Mouse (Mus musculus): ENCODE data around the gene Wnk1. TPM values are rescaled to one million over a fixed set of nuclear protein-coding genes. Genes with fewer than 3 reads are reported as not detected.

The Wnk1 gene
- polyA plus RNA-seq, 1 experiment from 2014 or later = 31.2 TPM

GRCm38 (mm10) chr6:120045406-120045805 is 6.9 kb upstream of the Wnk1 start:
- H3K9me3 ChIP-seq (ENCODE audit: control insufficient read depth, low read length) = no peaks in the 10 kb centered on the region
- 50% methylated on average over 4 of the region's 4 CpGs for WGBS

GRCm38 (mm10) chr6:120042632-120043220 is 4.3 kb upstream of the Wnk1 start:
- Histone ChIP-seq H3K9me3 (ENCODE audit: control insufficient read depth, low read length) (no peaks in the 10 kb centered on the region), H3K9ac (ENCODE audit: low read length) (no peak overlapping the region), H3K4me2 (replicated peaks; ENCODE audit: low read depth) (no peak overlapping the region), H3K4me1 (replicated peaks; ENCODE audit: control insufficient read depth, insufficient read depth) (no peaks in the 10 kb centered on the region), H3K4me3 (ENCODE audit: low read depth, low read length) (no peak overlapping the region), H3K36me3 (ENCODE audit: control insufficient read depth, insufficient read depth, low read length) (no peaks in the 10 kb centered on the region), H3K27ac (replicated peaks) (no peak overlapping the region), H3K27me3 (ENCODE audit: control insufficient read depth, insufficient read depth, low read length) (no peaks in the 10 kb centered on the region)
- DNase-seq (ENCODE audit: low spot score) (no peak), ATAC-seq (ENCODE audit: low FRiP score, low TSS enrichment) (no peak)
- 63% methylated on average over 1 of the region's 1 CpGs for WGBS
- TF ChIP-seq EP300 (optimal IDR thresholded peaks at IDR 0.05) = no peak
- TF ChIP-seq CTCF (IDR thresholded peaks at IDR 0.05; ENCODE audit: low read depth) = no peak

More at GRCm38 (mm10) chr6:120045406-120045805, 6.9 kb upstream of the Wnk1 start:
- H3K36me3 ChIP-seq (ENCODE audit: control insufficient read depth, insufficient read depth, low read length) = no peaks in the 10 kb centered on the region
- no peak overlapping the region for H3K4me2 ChIP-seq (replicated peaks; ENCODE audit: low read depth)
- H3K9ac ChIP-seq (ENCODE audit: low read length) = no peak overlapping the region
- no peak overlapping the region for H3K27ac ChIP-seq (replicated peaks)
- H3K4me3 ChIP-seq (ENCODE audit: low read depth, low read length) = no peak overlapping the region
- H3K4me1 ChIP-seq (replicated peaks; ENCODE audit: control insufficient read depth, insufficient read depth) = no peaks in the 10 kb centered on the region
- ATAC-seq (ENCODE audit: low FRiP score, low TSS enrichment) (no peak), DNase-seq (ENCODE audit: low spot score) (no peak)
- TF ChIP-seq EP300 (optimal IDR thresholded peaks at IDR 0.05) (no peak), CTCF (IDR thresholded peaks at IDR 0.05; ENCODE audit: low read depth) (no peak)
- no peaks in the 10 kb centered on the region for H3K27me3 ChIP-seq (ENCODE audit: control insufficient read depth, insufficient read depth, low read length)

- no peak overlapping the region for H3K4me3 ChIP-seq (ENCODE audit: low read depth, low read length)
- peaks cover 5% of the 10 kb centered on the region; the same call in 1 of the 2 replicates for H3K4me1 ChIP-seq (replicated peaks; ENCODE audit: control insufficient read depth, insufficient read depth)
- no peak overlapping the region for H3K27ac ChIP-seq (replicated peaks)
- no peak for TF ChIP-seq CTCF (IDR thresholded peaks at IDR 0.05; ENCODE audit: low read depth)
- no peak for TF ChIP-seq EP300 (optimal IDR thresholded peaks at IDR 0.05)
- H3K9me3 ChIP-seq (ENCODE audit: control insufficient read depth, low read length) = no peaks in the 10 kb centered on the region
- H3K4me2 ChIP-seq (replicated peaks; ENCODE audit: low read depth) = no peak overlapping the region
- no peaks in the 10 kb centered on the region for H3K36me3 ChIP-seq (ENCODE audit: control insufficient read depth, insufficient read depth, low read length)
- no peaks in the 10 kb centered on the region for H3K27me3 ChIP-seq (ENCODE audit: control insufficient read depth, insufficient read depth, low read length)
- no peak overlapping the region for H3K9ac ChIP-seq (ENCODE audit: low read length)
- 91% methylated on average over 4 of the region's 4 CpGs for WGBS
- no peak for ATAC-seq (ENCODE audit: low FRiP score, low TSS enrichment)
- no peak for DNase-seq (ENCODE audit: low spot score)
These were observed 2.0 kb upstream of the Wnk1 start for GRCm38 (mm10) chr6:120040557-120040857.

- H3K4me3 ChIP-seq (ENCODE audit: low read depth, low read length) = peak overlapping the region; percentile 85
- peak overlapping the region; percentile 74 for H3K4me2 ChIP-seq (replicated peaks; ENCODE audit: low read depth)
- no peaks in the 10 kb centered on the region for H3K9me3 ChIP-seq (ENCODE audit: control insufficient read depth, low read length)
- H3K27ac ChIP-seq (replicated peaks) = no peak overlapping the region
- H3K27me3 ChIP-seq (ENCODE audit: control insufficient read depth, insufficient read depth, low read length) = no peaks in the 10 kb centered on the region
- WGBS = 1% methylated on average over 24 of the region's 24 CpGs
- no peak for ATAC-seq (ENCODE audit: low FRiP score, low TSS enrichment)
- no peaks in the 10 kb centered on the region for H3K36me3 ChIP-seq (ENCODE audit: control insufficient read depth, insufficient read depth, low read length)
- no peak overlapping the region for H3K9ac ChIP-seq (ENCODE audit: low read length)
- H3K4me1 ChIP-seq (replicated peaks; ENCODE audit: control insufficient read depth, insufficient read depth) = peaks cover 5% of the 10 kb centered on the region; the same call in 1 of the 2 replicates
- TF ChIP-seq CTCF (IDR thresholded peaks at IDR 0.05; ENCODE audit: low read depth) (peak; percentile 81), EP300 (optimal IDR thresholded peaks at IDR 0.05) (no peak)
- peak; percentile 80 for DNase-seq (ENCODE audit: low spot score)
These were observed 1.4 kb upstream of the Wnk1 start for GRCm38 (mm10) chr6:120039668-120040556.

- Histone ChIP-seq H3K9ac (ENCODE audit: low read length) (0 out of 2 replicates have a peak overlapping the region, but pooled peaks have one; percentile 43), H3K4me3 (ENCODE audit: low read depth, low read length) (peak overlapping the region; percentile 85), H3K4me1 (replicated peaks; ENCODE audit: control insufficient read depth, insufficient read depth) (peaks cover 5% of the 10 kb centered on the region; the same call in 1 of the 2 replicates), H3K9me3 (ENCODE audit: control insufficient read depth, low read length) (no peaks in the 10 kb centered on the region), H3K27ac (replicated peaks) (peak overlapping the region; percentile 53), H3K27me3 (ENCODE audit: control insufficient read depth, insufficient read depth, low read length) (no peaks in the 10 kb centered on the region), H3K4me2 (replicated peaks; ENCODE audit: low read depth) (peak overlapping the region; percentile 74), H3K36me3 (ENCODE audit: control insufficient read depth, insufficient read depth, low read length) (no peaks in the 10 kb centered on the region)
- peak; percentile 40 for DNase-seq (ENCODE audit: low spot score)
- WGBS = under 1% methylated on average over 9 of the region's 9 CpGs
- TF ChIP-seq CTCF (IDR thresholded peaks at IDR 0.05; ENCODE audit: low read depth) = no peak
- no peak for TF ChIP-seq EP300 (optimal IDR thresholded peaks at IDR 0.05)
- ATAC-seq (ENCODE audit: low FRiP score, low TSS enrichment) = no peak
These were observed 738 bp upstream of the Wnk1 start for GRCm38 (mm10) chr6:120039256-120039563.

Data from stomach, postnatal 0 days (tissue).